Mouse (Mus musculus): ENCODE measurements around the gene Mapk1ip1l.

GRCm38 (mm10) chr14:47307669-47308068 is 9.6 kb downstream of the Mapk1ip1l start:
- TF ChIP-seq CTCF (IDR thresholded peaks at IDR 0.05; ENCODE audit: extremely low read depth, insufficient read depth, low read length): no peak
- no peak for TF ChIP-seq POLR2A (IDR thresholded peaks at IDR 0.05; ENCODE audit: extremely low read depth, insufficient read depth, low read length)

All from cortical plate, adult 2 months (tissue).